Mouse (Mus musculus) induced T-regulatory cell, adult 2 months (primary cell): ENCODE data around the gene Myocos.
A peak's percentile ranks its signal among the peaks of the same experiment; 100 is the strongest.
"Not testable (repeated sequence)": the region's sequence is repeated elsewhere in the genome, so short reads cannot be mapped to it uniquely, and the experiment has no call there.

Experiments
- DNase-seq: peaks from one replicate; pipeline ENCODE4 v3.0.0-alpha.2; 2012; ENCODE audit warnings: low read depth

Gene Myocos

DNA sequence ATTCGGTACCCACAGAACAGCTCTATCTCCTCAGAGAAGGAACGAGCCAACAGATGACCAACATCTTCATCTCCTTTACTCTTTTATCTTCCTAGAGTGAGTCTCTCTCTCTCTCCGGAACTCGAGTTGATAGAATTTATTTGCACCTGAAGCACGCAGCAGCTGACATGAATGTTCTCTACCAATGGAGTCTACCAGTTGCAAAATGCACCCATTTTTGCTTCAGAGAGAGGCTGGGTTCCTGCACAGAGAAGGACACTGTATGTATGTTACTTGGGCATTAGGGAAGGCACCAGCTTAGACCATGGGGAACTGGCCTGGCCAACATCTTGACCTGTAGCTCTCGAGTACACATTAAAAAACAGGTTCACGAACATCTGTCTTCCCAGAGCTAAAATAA is at the start of gene Myocos:
Gene Myocos, minus strand, starts transcription at position 101 of the 400 bp plus-strand sequence.
- no peak for DNase-seq

DNA sequence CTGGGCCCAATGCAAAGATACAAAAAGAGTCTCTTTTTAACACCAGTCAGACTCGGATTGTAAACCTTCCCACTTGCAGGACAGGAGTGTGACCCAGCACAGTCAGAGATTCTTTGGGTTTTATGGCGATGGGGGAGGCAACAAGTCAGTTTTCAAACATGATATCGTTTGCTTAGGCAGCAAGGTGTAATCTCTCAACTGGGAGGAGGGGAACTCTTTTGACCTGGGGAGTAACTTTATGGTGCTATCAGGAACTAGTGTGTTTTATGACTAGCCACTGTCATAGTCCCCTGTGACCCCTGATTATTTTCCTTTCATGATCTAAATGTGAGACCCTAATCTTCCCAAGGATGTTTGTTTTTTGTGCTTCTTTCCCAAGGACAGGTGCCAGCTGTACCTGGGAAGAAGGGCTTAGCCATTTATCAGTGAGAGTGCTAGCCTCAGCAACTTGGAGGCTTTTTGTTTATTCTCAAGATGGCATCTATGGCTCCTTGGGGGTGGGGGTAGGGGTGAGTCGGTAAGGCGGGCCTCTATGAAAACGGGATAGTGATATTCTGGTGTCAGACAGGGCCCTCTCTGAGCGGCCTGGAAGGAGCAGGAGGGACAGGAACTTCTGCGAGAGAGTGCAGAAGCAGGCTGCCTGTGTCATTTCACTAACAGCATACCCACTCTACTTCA is 42.5 kb upstream of the Myocos start:
- no peak for DNase-seq

DNA sequence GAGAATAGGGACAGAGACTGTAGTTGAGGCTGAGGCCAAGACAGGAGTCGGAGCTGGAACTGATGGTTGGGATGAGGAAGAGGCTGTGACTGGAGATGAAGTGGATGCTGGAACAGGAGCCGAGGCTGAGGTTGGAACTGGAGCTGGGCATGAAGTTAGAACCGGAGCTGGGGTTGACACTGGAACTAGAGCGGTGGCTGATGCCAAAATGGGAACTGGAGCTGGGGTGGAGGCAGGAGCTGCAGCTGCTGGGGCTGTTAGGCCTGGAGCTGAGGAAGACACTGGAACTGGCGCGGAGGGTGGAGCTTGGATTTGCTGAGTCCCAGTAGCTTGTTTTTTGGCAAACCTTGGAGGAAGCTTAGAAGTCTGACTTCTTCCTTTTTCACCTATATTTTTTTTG is 39.8 kb upstream of the Myocos start:
- no peak for DNase-seq

DNA sequence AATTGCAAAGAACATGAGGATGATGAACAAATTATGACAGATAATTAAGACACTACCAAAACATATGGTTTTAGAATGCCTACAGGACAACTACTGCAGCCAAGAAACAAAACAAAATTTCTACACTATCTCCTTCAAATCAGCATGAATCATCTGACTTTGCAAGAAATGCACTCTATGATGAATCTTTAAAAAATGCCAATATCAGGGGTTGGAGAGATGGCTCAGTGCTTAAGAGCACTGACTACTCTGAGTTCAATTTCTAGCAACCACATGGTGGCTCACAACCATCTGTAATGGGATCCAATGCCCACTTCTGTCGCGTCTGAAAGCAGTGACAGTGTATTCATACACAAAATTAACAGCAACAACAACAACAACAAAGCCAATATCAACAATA is 35.7 kb upstream of the Myocos start:
- DNase-seq, result no peak

DNA sequence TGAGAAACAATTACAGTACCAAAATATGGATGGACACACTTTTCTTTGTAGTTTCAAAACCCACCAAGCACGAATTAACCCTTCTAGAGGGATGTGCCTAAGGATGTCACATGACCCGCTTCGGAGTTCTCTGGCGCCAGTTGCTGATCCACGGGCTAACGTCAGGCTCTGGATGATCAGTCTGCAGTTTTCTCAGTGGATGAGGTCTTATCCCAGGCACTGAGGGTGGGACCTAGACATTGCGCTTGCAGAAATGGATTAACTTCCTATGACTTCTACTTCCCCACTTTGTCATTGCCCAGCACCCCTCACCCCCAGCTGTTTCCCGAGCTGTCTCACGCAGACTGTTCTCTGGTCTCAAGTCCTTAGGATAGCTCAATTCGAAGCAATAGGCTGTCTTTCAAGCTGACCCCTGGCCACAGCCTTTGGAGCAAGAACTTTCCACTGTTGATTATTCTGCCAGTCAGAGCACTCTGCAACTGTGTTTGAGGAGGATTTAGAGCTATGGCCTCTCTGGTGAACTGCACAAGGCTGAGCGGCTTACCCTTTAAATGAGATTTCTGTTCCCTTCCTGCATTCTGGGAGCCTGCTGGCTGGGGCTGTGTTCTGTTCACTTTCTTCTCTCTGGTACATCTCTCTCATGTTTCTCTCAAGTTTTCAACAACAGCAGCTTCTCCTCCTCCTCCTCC is 7.6 kb upstream of the Myocos start:
- peak; percentile 30 for DNase-seq

DNA sequence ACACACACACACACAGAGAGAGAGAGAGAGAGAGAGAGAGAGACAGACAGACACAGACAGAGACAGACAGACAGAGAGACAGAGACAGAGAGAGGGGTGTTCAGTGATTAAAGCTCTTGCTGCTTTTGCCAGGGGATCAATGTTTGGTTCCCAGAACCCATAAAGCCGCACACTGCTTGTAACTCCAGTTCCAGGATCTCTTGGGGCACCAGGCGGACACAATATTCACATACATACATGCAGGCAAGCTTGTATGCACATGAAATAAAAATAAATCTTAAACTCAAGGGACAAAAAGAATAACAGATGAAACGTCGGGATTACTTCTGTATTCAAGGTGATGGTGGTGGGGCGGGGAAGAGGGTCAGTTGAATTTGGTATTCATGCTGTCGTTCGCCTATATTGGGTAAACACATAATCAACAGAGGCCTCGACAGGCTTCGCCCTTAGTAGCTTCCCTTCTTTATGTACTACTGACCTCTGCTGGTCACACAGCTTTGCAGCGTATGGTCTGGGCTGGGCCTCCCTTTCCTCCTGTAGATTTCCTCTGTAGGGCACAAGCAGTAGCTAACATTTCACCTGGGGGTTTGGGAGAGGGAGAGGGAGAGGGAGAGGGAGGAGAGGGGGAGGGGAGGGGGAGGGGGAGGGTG is 6.9 kb upstream of the Myocos start:
- peak; percentile 81 for DNase-seq

DNA sequence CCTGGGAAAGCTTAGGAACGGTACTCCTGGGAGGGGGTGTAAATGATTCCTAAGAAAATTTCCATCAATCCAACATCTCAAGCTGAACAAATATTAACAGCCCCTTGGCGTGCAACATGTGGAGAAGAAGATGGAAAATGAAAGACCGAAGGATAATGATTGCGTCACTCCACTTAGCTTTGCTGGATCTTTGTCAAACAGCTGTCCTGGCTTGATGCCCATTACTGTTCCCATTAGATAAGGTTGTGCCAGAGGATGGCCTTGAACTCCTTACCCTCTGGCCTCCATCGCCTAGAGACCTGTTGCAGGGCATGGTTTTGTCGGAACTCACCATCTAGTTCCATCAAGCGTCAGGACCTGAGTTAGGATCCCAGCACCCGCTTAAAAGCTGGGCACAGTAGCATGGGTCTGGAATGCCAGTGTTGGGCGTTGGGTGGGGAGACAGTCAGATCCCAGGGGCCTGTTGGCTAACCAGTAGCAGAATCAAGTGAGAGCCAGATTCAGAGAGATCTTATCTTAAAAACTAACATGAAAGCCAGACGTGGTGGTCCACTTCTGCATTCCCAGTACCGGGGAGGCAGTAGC is 2.3 kb upstream of the Myocos start:
- no peak for DNase-seq

DNA sequence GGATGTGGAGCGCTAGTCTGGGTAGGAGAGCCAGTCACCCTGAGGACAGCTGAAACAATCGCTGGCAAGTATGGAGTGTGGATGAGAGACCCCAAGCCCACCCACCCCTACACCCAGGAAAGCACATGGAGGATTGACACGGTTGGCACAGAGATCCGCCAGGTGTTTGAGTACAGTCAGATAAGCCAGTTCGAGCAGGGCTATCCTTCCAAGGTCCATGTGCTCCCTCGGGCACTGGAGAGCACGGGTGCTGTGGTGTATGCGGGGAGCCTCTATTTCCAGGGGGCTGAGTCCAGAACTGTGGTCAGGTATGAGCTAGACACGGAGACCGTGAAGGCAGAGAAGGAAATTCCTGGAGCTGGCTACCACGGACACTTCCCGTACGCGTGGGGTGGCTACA is 9.6 kb downstream of the Myocos start:
- DNase-seq, result no peak

DNA sequence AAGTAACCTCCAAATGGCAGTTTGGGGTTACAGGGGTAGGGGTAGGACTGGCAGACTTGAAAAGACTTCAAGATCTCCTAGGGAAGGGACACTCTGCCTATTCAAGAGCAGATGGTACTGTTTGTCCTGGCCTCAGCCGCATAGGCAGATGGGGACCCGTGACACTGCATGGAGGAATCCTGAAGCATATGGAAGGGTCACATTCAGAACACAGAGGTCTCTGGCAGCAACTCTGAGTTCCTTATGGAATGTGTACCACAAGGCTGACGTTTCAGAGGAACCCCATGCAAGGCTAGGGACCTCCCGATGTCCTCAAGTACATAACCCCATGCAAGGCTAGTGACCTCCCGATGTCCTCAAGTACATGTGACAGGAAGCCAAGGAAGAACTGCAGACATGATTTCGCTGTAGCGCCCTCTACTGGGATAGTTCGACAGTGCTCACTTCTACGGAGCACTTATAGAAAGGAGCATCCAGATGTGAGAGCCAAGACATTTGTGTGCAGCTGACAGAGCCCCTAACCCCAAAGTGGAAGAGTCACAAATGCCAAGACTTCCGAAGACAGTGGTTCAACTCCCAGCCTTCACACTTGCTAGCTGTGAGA is 11.8 kb downstream of the Myocos start:
- peak; percentile 48 for DNase-seq

DNA sequence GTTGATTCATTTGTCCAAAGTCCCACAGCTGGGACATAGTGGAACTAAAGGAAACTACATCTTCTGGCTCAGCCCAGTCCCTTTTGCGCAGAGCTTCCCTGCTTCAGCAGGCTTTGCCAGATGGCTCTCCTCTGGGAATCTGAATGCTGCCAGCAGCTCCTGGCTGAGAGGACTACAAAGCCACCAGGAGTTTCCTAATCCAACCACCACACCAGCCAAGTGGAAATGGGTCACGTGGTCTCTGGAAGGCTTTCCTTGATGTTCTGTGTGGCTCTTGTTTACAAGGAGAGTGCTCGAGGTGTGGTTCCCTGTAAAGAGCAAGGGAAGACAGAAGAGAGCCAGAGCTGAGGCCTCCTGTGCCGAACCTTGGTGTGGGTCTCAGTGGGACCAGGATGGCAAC is 14.3 kb downstream of the Myocos start:
- DNase-seq, result no peak

DNA sequence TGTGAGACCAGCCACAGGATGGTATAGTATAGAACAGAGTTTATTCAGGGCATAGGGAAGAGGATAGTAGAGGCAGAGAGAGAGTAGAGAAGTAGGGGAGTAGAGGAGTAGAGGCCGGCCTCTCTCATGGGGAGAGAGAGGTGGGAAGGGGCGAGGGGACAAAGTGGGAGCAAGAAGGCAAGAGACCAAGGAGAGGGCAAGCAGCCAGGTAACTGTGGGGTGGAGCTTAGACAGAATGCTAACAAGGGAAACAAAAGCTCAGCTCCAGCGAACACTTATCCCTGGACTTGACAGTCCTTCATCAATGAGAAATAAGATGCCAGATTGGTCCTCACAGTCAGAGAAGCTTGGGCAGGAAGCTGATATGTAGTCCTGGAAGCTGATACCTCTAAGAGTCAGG is 15.4 kb downstream of the Myocos start:
- no peak for DNase-seq

DNA sequence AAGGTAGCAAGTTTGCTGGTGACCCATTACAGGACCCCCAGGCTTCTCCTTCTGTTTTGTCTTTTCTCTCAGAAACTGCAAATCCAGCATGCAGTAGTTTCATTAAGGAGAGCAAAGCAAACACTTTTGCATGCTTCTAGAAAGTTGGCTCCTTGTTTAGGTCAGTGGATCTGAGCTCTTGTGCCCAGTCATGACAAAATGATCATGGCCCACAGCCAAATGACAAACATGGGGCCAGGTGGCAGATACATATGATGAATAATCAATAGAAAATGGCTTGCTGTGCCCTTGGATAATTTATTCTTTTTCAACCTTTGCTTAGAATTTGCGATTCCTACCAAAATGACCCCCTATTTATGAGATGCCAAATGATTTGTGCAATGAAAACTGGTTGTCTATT is 18.2 kb downstream of the Myocos start:
- no peak for DNase-seq

DNA sequence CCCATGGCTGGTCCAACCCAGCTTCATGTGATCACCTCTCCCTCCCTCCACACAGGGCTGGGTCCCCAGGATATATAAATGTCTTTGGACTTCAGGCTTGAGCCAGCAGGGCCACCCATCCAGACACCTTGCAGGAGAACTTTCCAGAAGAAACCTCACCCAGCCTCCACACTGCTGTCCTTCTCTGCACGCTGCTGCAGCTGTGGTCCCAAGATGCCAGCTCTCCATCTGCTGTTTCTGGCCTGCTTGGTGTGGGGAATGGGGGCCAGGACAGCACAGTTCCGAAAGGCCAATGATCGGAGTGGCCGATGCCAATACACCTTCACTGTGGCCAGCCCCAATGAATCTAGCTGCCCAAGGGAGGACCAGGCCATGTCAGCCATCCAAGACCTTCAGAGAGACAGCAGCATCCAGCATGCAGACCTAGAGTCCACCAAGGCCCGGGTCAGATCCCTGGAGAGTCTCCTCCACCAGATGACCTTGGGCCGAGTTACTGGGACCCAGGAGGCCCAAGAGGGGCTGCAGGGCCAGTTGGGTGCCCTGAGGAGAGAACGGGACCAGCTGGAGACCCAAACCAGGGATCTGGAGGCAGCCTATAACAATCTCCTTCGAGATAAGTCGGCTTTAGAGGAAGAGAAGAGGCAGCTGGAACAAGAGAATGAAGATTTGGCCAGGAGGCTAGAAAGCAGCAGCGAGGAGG is 18.8 kb downstream of the Myocos start, which contains the start of gene Myoc:
Gene Myoc, plus strand, starts transcription at position 105 of the 700 bp plus-strand sequence.
- no peak for DNase-seq

DNA sequence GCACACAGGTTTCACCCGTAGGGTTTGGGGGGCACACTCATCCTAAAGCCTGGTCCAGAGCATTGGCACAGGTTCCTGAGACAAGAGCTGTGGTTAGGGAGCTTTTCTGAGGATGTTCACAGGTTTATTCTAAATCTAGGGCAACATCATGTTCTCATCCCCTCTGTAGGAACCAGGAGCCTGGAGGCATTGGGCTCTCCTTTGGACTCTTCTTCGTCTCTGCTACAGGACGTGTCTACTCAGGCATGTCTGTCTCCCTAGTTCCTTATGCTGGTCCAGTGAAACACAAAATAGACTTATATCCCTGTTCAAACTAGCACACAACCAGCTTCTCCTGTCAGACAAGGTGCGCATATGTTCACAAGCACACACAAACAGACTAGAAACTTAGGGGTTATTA is 19.5 kb downstream of the Myocos start:
- no peak for DNase-seq

DNA sequence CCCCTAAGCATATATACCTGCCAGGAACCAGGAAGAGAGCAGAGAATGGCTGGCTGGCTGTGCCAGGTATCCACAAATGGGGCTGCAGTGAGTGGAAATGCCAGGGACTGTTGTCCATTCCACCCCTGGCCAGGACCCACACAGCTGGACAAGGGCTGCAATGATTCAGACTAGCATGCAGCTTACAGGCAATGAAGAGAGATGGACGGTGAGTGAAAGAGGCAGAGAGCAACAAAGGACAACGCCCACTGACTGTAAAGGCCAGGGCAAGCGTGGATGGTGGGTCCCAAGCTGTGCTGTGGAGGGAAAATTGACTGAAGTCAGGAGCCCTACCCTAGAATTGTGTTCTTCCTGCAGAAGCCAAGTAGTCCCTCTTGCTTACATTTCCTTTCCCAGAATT is 21.5 kb downstream of the Myocos start:
- DNase-seq, result no peak

DNA sequence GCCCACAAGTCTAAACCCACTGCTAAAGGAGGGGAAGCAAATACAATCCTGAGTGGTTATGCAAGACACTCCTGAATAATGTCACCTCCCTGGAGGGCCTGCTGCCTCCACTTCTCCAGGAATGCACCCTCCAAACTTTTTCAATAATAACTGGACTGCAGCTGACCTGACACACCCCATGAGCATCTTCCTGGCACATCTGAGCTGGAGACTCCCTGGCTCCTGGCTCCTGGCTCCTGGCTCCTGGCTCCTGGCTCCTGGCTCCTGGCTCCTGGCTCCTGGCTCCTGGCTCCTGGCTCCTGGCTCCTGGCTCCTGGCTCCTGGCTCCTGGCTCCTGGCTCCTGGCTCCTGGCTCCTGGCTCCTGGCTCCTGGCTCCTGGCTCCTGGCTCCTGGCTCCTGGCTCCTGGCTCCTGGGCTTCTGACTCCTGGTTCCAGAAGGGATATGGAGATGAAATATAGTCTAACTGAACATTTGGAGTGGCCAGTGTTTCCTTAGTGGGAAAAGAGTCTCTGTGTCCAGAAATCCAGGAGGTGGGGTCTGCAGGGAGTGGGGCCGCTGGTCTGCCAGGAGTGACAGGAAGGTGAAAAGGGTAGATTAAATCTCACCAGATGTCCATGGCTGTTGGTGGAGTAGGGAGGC is 22.6 kb downstream of the Myocos start:
- not testable (repeated sequence) for DNase-seq

DNA sequence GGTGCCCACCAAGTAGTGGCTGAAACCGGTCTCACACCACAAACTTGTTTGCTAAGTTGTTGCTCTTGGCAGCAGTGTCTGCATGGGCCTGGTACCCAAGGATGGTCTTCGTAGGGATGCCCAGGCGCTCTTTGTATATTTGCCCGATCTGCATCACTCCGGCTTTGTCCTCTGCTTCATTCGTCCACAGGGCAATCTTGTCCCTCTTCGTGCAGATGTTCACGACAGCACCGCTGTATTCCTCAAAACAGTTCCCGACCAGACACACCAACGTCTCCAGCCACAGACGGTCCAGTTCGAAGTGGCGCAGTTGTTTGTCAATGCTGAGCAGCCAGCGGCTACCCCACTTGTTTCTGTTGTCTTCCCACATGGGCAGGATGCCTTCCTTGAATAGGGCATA is 29.7 kb downstream of the Myocos start:
- DNase-seq, result not testable (repeated sequence)

DNA sequence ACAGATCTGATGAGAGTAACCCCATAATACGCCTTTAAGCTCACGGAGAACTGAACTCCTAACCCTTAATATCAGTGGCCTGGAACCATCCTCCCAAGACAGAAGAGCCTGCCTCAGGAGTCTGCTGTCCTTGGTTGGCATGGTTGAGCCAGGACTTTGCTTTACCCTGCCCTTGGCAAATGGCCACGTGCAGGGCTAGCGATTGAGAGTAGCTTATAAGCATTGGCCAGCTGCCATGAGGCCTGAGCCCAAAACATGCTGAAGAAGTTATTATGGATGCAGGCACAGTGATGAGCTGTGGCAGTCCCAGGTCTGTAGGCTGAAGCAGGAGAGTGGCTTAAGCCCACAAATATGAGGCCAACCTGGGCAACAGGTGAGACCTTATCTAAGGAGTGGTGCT is 30.2 kb downstream of the Myocos start:
- not testable (repeated sequence) for DNase-seq

DNA sequence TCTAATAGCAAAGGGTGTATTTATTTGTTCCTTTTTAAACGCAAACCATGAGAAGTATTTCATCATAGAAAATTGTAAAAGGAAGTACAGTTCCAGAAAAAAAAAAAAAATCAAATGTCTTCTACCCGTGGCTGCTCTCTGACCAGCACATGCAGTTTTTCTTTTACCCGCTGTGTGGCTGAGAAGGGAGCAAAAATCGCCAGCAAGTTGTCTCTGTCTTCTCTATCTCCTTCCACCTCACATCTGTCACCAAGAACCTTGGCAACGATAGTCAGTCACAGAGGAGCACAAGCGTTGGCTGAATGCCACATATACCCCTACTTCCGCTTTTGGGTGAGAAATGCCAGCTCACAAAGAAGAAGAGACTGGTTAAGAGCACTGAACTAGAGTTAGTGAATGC is 32.8 kb downstream of the Myocos start:
- peak; percentile 25 for DNase-seq

DNA sequence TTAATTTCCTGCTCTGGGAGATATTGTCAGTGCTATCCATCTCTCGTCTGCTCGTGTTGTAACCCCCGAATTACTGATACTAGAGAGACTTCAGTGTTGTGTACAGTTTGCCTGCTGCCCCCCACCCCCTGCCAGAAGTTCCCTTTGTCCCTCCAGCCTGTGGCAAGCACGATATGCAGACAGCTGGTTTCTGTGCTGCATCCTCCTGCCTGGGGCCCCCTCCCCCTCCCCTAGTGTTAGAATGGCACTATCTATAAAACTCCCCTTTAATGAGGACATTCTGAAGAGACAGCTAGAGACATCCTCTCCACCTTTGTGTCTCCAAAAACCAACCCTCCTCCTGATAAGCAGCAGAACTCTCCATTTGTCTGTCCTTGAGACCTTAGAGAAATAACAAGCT is 34.1 kb downstream of the Myocos start:
- DNase-seq, result no peak

DNA sequence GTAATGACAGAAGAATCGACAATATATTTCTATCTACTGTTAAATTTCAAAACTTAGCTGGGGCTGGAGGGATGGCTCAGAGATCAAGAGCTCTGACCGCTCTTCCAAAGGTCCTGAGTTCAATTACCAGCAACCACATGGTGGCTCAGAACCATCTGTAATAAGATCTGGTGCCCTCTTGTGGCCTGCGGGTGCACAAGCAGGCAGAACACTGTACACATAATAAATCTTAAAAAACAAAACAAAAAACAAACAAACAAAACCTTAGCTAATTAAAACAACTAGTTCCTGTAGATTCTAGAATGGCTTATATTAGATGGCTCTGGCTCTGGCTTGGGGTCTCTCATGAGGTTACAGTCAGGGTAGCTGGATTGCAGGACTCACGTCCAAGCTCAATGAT is 37.5 kb downstream of the Myocos start:
- peak; percentile 68 for DNase-seq
